Mouse (Mus musculus): ENCODE measurements around the gene Lmo3. TPM values are rescaled to one million over a fixed set of nuclear protein-coding genes. Genes with fewer than 3 reads are reported as not detected.
A peak's percentile ranks its signal among the peaks of the same experiment; 100 is the strongest.

Gene Lmo3
- total and polyA plus RNA-seq, 3 experiments: not detected

DNA sequence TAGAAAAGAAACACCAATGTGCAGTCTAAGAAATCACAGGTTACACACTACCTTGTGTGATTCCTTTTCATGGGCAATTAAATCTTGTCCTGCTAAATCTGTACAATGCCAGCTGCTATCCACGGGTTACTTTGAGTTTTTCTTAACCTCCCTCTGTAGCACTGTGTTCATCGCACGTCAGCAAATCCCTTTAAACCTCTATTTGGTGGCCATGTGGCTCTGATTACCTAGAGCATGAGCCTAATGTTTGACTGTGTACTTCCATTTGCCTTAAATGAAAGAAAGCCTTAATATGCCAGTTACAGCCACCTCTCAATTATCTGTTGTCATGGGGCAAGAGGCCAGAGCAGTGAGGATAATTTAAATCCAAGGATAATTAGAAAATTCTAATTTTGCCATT lies 98.9 kb downstream of the Lmo3 start:
- Histone ChIP-seq H3K9me3 (replicated peaks; ENCODE audit: low read length) (peaks cover 35% of the 10 kb centered on the region), H3K36me3 (replicated peaks in 1 of 2; ENCODE audit: control insufficient read depth in 1 of 2, insufficient read depth in 1 of 2, low read length in 1 of 2) (no peaks in the 10 kb centered on the region), H3K79me2 (replicated peaks; ENCODE audit: control insufficient read depth, extremely low read depth, insufficient read depth, poor library complexity, severe bottlenecking) (no peaks in the 10 kb centered on the region), H3K27me3 (replicated peaks) (no peaks in the 10 kb centered on the region), H3K9ac (ENCODE audit: insufficient read depth, low read depth) (no peak overlapping the region), H3K4me2 (ENCODE audit: insufficient read depth, low read depth, poor library complexity, severe bottlenecking) (no peak overlapping the region), H3K27ac (ENCODE audit: insufficient read depth, low read depth) (no peak overlapping the region), H3K4me3 (replicated peaks in 1 of 3; ENCODE audit: low read depth in 2 of 3, low read length in 2 of 3, poor library complexity in 1 of 3) (no peak overlapping the region), H3K4me1 (ENCODE audit: control insufficient read depth in 1 of 2, insufficient read depth in 2 of 2) (no peaks in the 10 kb centered on the region)
- in situ Hi-C loops (cut with MboI; ENCODE audit: low pct_ligation_motif_present, low pct_unique_long_range_greater_than_20kb, low sequenced_read_pairs): no loop called here
- dilution Hi-C loops (cut with MboI; ENCODE audit: extremely low pct_ligation_motif_present, extremely low pct_unique_long_range_greater_than_20kb, low sequenced_read_pairs): no loop called here
- no peak for TF ChIP-seq JUND (conservative IDR thresholded peaks at IDR 0.05; ENCODE audit: low read depth, low read length)
- DNase-seq (ENCODE audit: extremely low read depth): no peak

DNA sequence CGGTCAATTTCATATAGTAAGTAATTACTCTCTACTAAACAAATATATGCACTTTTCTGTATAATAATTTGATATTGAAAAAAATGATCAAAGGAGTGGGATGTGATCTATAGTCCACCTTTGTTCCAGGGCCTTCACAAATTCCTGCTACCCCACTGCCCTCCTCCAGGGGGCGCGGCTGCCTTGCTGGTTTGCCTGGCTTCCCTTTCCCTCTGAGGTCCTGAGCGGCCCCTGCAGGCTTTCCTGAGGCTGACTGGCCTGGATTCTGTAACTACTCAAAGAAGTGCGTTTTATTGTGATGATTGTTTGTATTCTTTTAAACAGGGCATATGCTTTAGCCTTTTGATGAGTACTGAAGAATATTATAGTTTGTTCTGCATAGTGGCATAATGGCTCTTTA lies 104.2 kb downstream of the Lmo3 start:
- DNase-seq (ENCODE audit: extremely low read depth): no peak
- in situ Hi-C loops (cut with MboI; ENCODE audit: low pct_ligation_motif_present, low pct_unique_long_range_greater_than_20kb, low sequenced_read_pairs): no loop called here
- H3K27ac ChIP-seq (ENCODE audit: insufficient read depth, low read depth): no peak overlapping the region

DNA sequence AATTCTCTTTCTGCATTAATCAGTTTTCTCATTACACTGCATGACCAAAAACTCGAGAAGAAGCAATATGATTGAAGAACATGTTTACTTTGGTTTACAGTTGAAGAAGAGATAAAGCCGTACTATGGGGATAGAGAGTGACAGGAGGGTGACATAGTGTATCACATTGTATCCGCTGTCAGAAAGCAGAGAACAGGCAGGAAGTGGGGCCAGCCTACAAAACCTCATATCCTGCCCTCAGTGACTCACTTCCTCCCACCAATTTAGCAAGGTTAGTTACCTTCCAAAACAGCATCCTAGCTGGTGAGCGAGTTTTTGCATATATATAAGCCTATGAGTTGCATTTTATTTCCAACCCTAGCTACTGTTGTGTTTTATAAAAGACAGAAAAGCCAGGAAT lies 112.6 kb downstream of the Lmo3 start:
- Histone ChIP-seq H3K36me3 (replicated peaks in 1 of 2; ENCODE audit: control insufficient read depth in 1 of 2, insufficient read depth in 1 of 2, low read length in 1 of 2) (no peaks in the 10 kb centered on the region), H3K9ac (ENCODE audit: insufficient read depth, low read depth) (no peak overlapping the region), H3K27ac (ENCODE audit: insufficient read depth, low read depth) (no peak overlapping the region), H3K4me2 (ENCODE audit: insufficient read depth, low read depth, poor library complexity, severe bottlenecking) (no peak overlapping the region), H3K9me3 (replicated peaks; ENCODE audit: low read length) (peaks cover 40% of the 10 kb centered on the region), H3K4me1 (ENCODE audit: control insufficient read depth in 1 of 2, insufficient read depth in 2 of 2) (no peaks in the 10 kb centered on the region), H3K4me3 (replicated peaks in 1 of 3; ENCODE audit: low read depth in 2 of 3, low read length in 2 of 3, poor library complexity in 1 of 3) (no peak overlapping the region), H3K79me2 (replicated peaks; ENCODE audit: control insufficient read depth, extremely low read depth, insufficient read depth, poor library complexity, severe bottlenecking) (no peaks in the 10 kb centered on the region), H3K27me3 (replicated peaks) (no peaks in the 10 kb centered on the region)
- dilution Hi-C loops (cut with MboI; ENCODE audit: extremely low pct_ligation_motif_present, extremely low pct_unique_long_range_greater_than_20kb, low sequenced_read_pairs) (no loop called here), in situ Hi-C loops (cut with MboI; ENCODE audit: low pct_ligation_motif_present, low pct_unique_long_range_greater_than_20kb, low sequenced_read_pairs) (no loop called here)
- TF ChIP-seq NRF1 (IDR thresholded peaks at IDR 0.05; ENCODE audit: low read depth, low read length): no peak
- no peak for TF ChIP-seq RCOR1 (conservative IDR thresholded peaks at IDR 0.05; ENCODE audit: low read depth, low read length)
- no peak for TF ChIP-seq PAX5 (IDR thresholded peaks at IDR 0.05; ENCODE audit: low read length)
- no peak for TF ChIP-seq ZC3H11A (IDR thresholded peaks at IDR 0.05; ENCODE audit: low read depth, low read length)
- TF ChIP-seq SMC3 (IDR thresholded peaks at IDR 0.05; ENCODE audit: low read depth, low read length): no peak
- no peak for TF ChIP-seq RAD21 (IDR thresholded peaks at IDR 0.05; ENCODE audit: low read depth, low read length)
- TF ChIP-seq CHD2 (IDR thresholded peaks at IDR 0.05; ENCODE audit: low read length): no peak
- no peak for TF ChIP-seq MAFK (IDR thresholded peaks at IDR 0.05; ENCODE audit: insufficient replicate concordance, low read length)
- TF ChIP-seq BHLHE40 (IDR thresholded peaks at IDR 0.05; ENCODE audit: low read depth, low read length): no peak
- no peak for TF ChIP-seq JUN (IDR thresholded peaks at IDR 0.05; ENCODE audit: insufficient read depth, low read depth, low read length)
- TF ChIP-seq ZNF384 (IDR thresholded peaks at IDR 0.05; ENCODE audit: low read depth, low read length): no peak
- no peak for TF ChIP-seq NELFE (IDR thresholded peaks at IDR 0.05; ENCODE audit: low read depth, low read length)
- no peak for TF ChIP-seq KAT2A (IDR thresholded peaks at IDR 0.05; ENCODE audit: insufficient replicate concordance, low read length)
- TF ChIP-seq SIN3A (IDR thresholded peaks at IDR 0.05; ENCODE audit: low read length): no peak
- TF ChIP-seq CHD1 (IDR thresholded peaks at IDR 0.05; ENCODE audit: low read depth, low read length): no peak
- no peak for TF ChIP-seq ELF1 (IDR thresholded peaks at IDR 0.05; ENCODE audit: low read depth, low read length)
- TF ChIP-seq HCFC1 (IDR thresholded peaks at IDR 0.05; ENCODE audit: low read depth, low read length): no peak
- TF ChIP-seq POLR2A (IDR thresholded peaks at IDR 0.05; ENCODE audit: low read depth, low read length): no peak
- no peak for DNase-seq (ENCODE audit: extremely low read depth)

More for the DNA sequence above, 104.2 kb downstream of the Lmo3 start:
- Histone ChIP-seq H3K4me1 (ENCODE audit: control insufficient read depth in 1 of 2, insufficient read depth in 2 of 2) (no peaks in the 10 kb centered on the region), H3K27me3 (replicated peaks) (no peaks in the 10 kb centered on the region), H3K4me2 (ENCODE audit: insufficient read depth, low read depth, poor library complexity, severe bottlenecking) (no peak overlapping the region), H3K9ac (ENCODE audit: insufficient read depth, low read depth) (no peak overlapping the region), H3K79me2 (replicated peaks; ENCODE audit: control insufficient read depth, extremely low read depth, insufficient read depth, poor library complexity, severe bottlenecking) (no peaks in the 10 kb centered on the region), H3K36me3 (replicated peaks in 1 of 2; ENCODE audit: control insufficient read depth in 1 of 2, insufficient read depth in 1 of 2, low read length in 1 of 2) (no peaks in the 10 kb centered on the region), H3K9me3 (replicated peaks; ENCODE audit: low read length) (peaks cover 25% of the 10 kb centered on the region), H3K4me3 (replicated peaks in 1 of 3; ENCODE audit: low read depth in 2 of 3, low read length in 2 of 3, poor library complexity in 1 of 3) (no peak overlapping the region)
- TF ChIP-seq USF1 (IDR thresholded peaks at IDR 0.05; ENCODE audit: low read depth, low read length) (no peak), CTCF (conservative IDR thresholded peaks at IDR 0.05 in 1 of 2, IDR thresholded peaks at IDR 0.05 in 1 of 2; ENCODE audit: low read depth in 2 of 2, low read length in 2 of 2) (peak in 1 of 2 experiments; percentile 29; a peak in 1 of 4 replicates)
- dilution Hi-C loops (cut with MboI; ENCODE audit: extremely low pct_ligation_motif_present, extremely low pct_unique_long_range_greater_than_20kb, low sequenced_read_pairs): no loop called here
